In genomic region chr10:43584538-43584937, GRCm38 (mm10) we compare ENCODE assay signal across 20 mouse cellular contexts. TPM values are rescaled to one million over a fixed set of nuclear protein-coding genes. Genes with fewer than 3 reads are reported as not detected.
DNase-seq lines count a peak whose midpoint lies in the region; ATAC-seq and TF ChIP-seq lines count a peak whose summit lies in the region.
"Had no signal": no experiment of that assay in that cellular context is flagged by ENCODE, and none has a peak within 500 bp of the region (broad histone marks: within the 10 kb centered on the region; RNA-seq: fewer than 3 reads in every experiment).

No protein-coding gene starts in this region.

- H3K27ac ChIP-seq in liver, embryonic 12.5 days: peak overlapping the region; percentile 82
- H3K27ac ChIP-seq in liver, postnatal 0 days (ENCODE audit: low read depth): no peak overlapping the region; the same call in 1 of the 2 replicates
- peak overlapping the region; percentile 14 for H3K27ac ChIP-seq in liver, embryonic 16.5 days (ENCODE audit: low read length)
- H3K27ac ChIP-seq: embryonic facial prominence, embryonic 13.5 days; heart, embryonic 10.5 days; hindbrain, embryonic 13.5 days; hindbrain, postnatal 0 days had no signal

- no peaks in the 10 kb centered on the region for H3K9me3 ChIP-seq in liver, embryonic 12.5 days (replicated peaks)
- no peaks in the 10 kb centered on the region for H3K9me3 ChIP-seq in liver, postnatal 0 days (ENCODE audit: low read length)
- H3K9me3 ChIP-seq in liver, embryonic 16.5 days (replicated peaks; ENCODE audit: control insufficient read depth, low read length): no peaks in the 10 kb centered on the region
- H3K9me3 ChIP-seq: G1E; heart, embryonic 10.5 days; hindbrain, embryonic 13.5 days had no signal

- H3K9ac ChIP-seq in liver, embryonic 12.5 days: no peak overlapping the region
- no peak overlapping the region for H3K9ac ChIP-seq in liver, postnatal 0 days (replicated peaks)
- no peak overlapping the region for H3K9ac ChIP-seq in liver, embryonic 16.5 days (ENCODE audit: low read depth, low read length)
- H3K9ac ChIP-seq: embryonic facial prominence, embryonic 13.5 days; hindbrain, embryonic 13.5 days had no signal

- no peak for DNase-seq in liver, postnatal 0 days
- DNase-seq in urinary bladder, postnatal 14 days (ENCODE audit: low spot score): no peak
- DNase-seq: adrenal gland, adult 8-10 months; adrenal gland, postnatal 36 days; cerebellum, adult 11 months; cerebellum, adult 8-10 months; cerebellum, postnatal 14 days; heart, adult 18-20 months; heart, postnatal 10 days; heart, postnatal 4 days had no signal

- peak; percentile 19 for ATAC-seq in liver, embryonic 12.5 days
- ATAC-seq in liver, postnatal 0 days: no peak
- peak; percentile 23; the same call in 1 of the 2 replicates for ATAC-seq in erythroid progenitor cell, adult 5-6 weeks (replicated peaks; ENCODE audit: low FRiP score, poor library complexity, severe bottlenecking)
- ATAC-seq in liver, embryonic 16.5 days (ENCODE audit: low read depth): no peak; the same call in 1 of the 2 replicates
- no peak for ATAC-seq in cerebellum, adult (ENCODE audit: insufficient number of reproducible peaks, low FRiP score, low TSS enrichment)
- ATAC-seq: forebrain, embryonic 16.5 days; hindbrain, postnatal 0 days had no signal

- 83% methylated on average over 4 of the region's 4 CpGs for WGBS in liver, embryonic 12.5 days (ENCODE audit: insufficient replicate concordance)
- WGBS in liver, postnatal 0 days (ENCODE audit: insufficient replicate concordance): 85% methylated on average over 4 of the region's 4 CpGs
- 91% methylated on average over 4 of the region's 4 CpGs for WGBS in liver, embryonic 16.5 days (ENCODE audit: insufficient replicate concordance)

- H3K4me1 ChIP-seq in liver, embryonic 12.5 days: peaks cover 57% of the 10 kb centered on the region
- H3K4me1 ChIP-seq in liver, postnatal 0 days (ENCODE audit: insufficient read depth): peaks cover 18% of the 10 kb centered on the region
- peaks cover 29% of the 10 kb centered on the region for H3K4me1 ChIP-seq in liver, embryonic 16.5 days (ENCODE audit: control insufficient read depth, low read depth, low read length)

- TF ChIP-seq EP300 in liver, postnatal 0 days (IDR thresholded peaks at IDR 0.05; ENCODE audit: low read depth): no peak

- H3K4me3 ChIP-seq in liver, embryonic 12.5 days: no peak overlapping the region
- H3K4me3 ChIP-seq in liver, postnatal 0 days (ENCODE audit: low read depth, low read length): no peak overlapping the region
- no peak overlapping the region for H3K4me3 ChIP-seq in liver, embryonic 16.5 days (ENCODE audit: low read depth, low read length)
- H3K4me3 ChIP-seq: embryonic facial prominence, embryonic 13.5 days; heart, embryonic 10.5 days; hindbrain, embryonic 13.5 days had no signal

- H3K4me2 ChIP-seq in liver, embryonic 12.5 days: no peak overlapping the region
- no peak overlapping the region for H3K4me2 ChIP-seq in liver, postnatal 0 days (ENCODE audit: low read depth, low read length)
- H3K4me2 ChIP-seq in liver, embryonic 16.5 days (ENCODE audit: low read depth, low read length): no peak overlapping the region
- H3K4me2 ChIP-seq: embryonic facial prominence, embryonic 13.5 days; hindbrain, embryonic 13.5 days had no signal

- no peaks in the 10 kb centered on the region for H3K27me3 ChIP-seq in liver, embryonic 12.5 days (replicated peaks)
- no peaks in the 10 kb centered on the region for H3K27me3 ChIP-seq in liver, postnatal 0 days (ENCODE audit: insufficient read depth, low read length)
- H3K27me3 ChIP-seq in liver, embryonic 16.5 days (ENCODE audit: control insufficient read depth, insufficient read depth, low read depth, low read length): no peaks in the 10 kb centered on the region
- H3K27me3 ChIP-seq: embryonic facial prominence, embryonic 13.5 days; hindbrain, embryonic 13.5 days had no signal

- H3K36me3 ChIP-seq in liver, embryonic 12.5 days: peaks cover 65% of the 10 kb centered on the region
- peaks cover 25% of the 10 kb centered on the region for H3K36me3 ChIP-seq in liver, postnatal 0 days (replicated peaks; ENCODE audit: insufficient read depth, low read length)
- peaks cover 47% of the 10 kb centered on the region for H3K36me3 ChIP-seq in liver, embryonic 16.5 days (ENCODE audit: control insufficient read depth, insufficient read depth)

- no peak for TF ChIP-seq CTCF in liver, postnatal 0 days (IDR thresholded peaks at IDR 0.05; ENCODE audit: low read depth)

RNA-seq across cellular contexts. Expression of gene Cd24a, which starts 6.5 kb away (rescaled TPM):
- 819 and 854 TPM in 2 replicates for polyA plus RNA-seq in liver, embryonic 12.5 days (2016; fragmentation: Nextera tagmentation; extraction: Ambion mirVana)
- polyA plus RNA-seq in liver, postnatal 0 days (2015; fragmentation: Nextera tagmentation; extraction: Ambion mirVana): 449 and 461 TPM in 2 replicates
- 6,032 and 6,430 TPM in 2 replicates for total RNA-seq in erythroid progenitor cell, adult 5-6 weeks (2015; ENCODE audit: low replicate concordance)
- total RNA-seq in erythroid progenitor cell, adult 5-6 weeks (2017; ENCODE audit: low replicate concordance): 6,106 and 7,183 TPM in 2 replicates
- 927 and 938 TPM in 2 replicates for polyA plus RNA-seq in liver, embryonic 16.5 days (2015; fragmentation: Nextera tagmentation; extraction: Ambion mirVana)

RNA-seq across cellular contexts. Expression of gene 1700021F05Rik, which starts 43.7 kb away (rescaled TPM):
- polyA plus RNA-seq in liver, embryonic 12.5 days (2016; fragmentation: Nextera tagmentation; extraction: Ambion mirVana): 46.4 and 50.8 TPM in 2 replicates
- polyA plus RNA-seq in liver, postnatal 0 days (2015; fragmentation: Nextera tagmentation; extraction: Ambion mirVana): 31.2 and 32.5 TPM in 2 replicates
- 7.6 and 19.3 TPM in 2 replicates for total RNA-seq in erythroid progenitor cell, adult 5-6 weeks (2015; ENCODE audit: low replicate concordance)
- 21.9 and 25.0 TPM in 2 replicates for total RNA-seq in erythroid progenitor cell, adult 5-6 weeks (2017; ENCODE audit: low replicate concordance)
- polyA plus RNA-seq in liver, embryonic 16.5 days (2015; fragmentation: Nextera tagmentation; extraction: Ambion mirVana): 21.6 and 26.4 TPM in 2 replicates

Comparison
In these comparisons a context has a peak if more than half of its experiments do, and no peak if none do; other contexts are left out.
1. ATAC-seq: peak in liver, embryonic 12.5 days (single experiment) and erythroid progenitor cell, adult 5-6 weeks (single experiment); none in liver, postnatal 0 days (single experiment), liver, embryonic 16.5 days (single experiment) and cerebellum, adult (single experiment).